Mouse (Mus musculus) CH12.LX (cell line): ENCODE results near the gene Ninj1. TPM values are rescaled to one million over a fixed set of nuclear protein-coding genes. Genes with fewer than 3 reads are reported as not detected.

Experiments
- DNase-seq: peaks from one replicate; pipeline ENCODE4 v3.0.0-alpha.2; 2013; ENCODE audit errors: extremely low read depth
- H3K27ac ChIP-seq: 2 replicates; pipeline ENCODE4 v1.5.1; 2012; ENCODE audit warnings: low read depth, mild to moderate bottlenecking, control low read depth, moderate library complexity; ENCODE audit not compliant: insufficient read depth
- H3K27me3 ChIP-seq: replicated peaks from 2 replicates; pipeline ENCODE3; 2012; ENCODE audit warnings: inconsistent platforms
- H3K36me3 ChIP-seq, 2 experiments: replicated peaks in 1 of 2; 2 replicates each; pipeline versions ENCODE3 to v1.6.1; 2012; ENCODE audit warnings: inconsistent platforms in 1 of 2, low read length in 1 of 2, mild to moderate bottlenecking in 1 of 2, mixed read lengths in 1 of 2, moderate library complexity in 1 of 2; ENCODE audit not compliant: control insufficient read depth in 1 of 2, insufficient read depth in 1 of 2
- H3K4me1 ChIP-seq, 2 experiments: 2 replicates each; pipeline ENCODE4 v1.6.1; 2012; ENCODE audit warnings: inconsistent platforms in 1 of 2, moderate library complexity in 1 of 2; ENCODE audit not compliant: insufficient read depth in 2 of 2, control insufficient read depth in 1 of 2
- H3K4me2 ChIP-seq: 2 replicates; pipeline ENCODE4 v1.6.1; 2012; ENCODE audit warnings: low read depth, mild to moderate bottlenecking, control low read depth; ENCODE audit not compliant: poor library complexity, insufficient read depth, severe bottlenecking
- H3K4me3 ChIP-seq, 3 experiments: fragments of 150-350 bp in 1 of 3; sonication (generic) in 1 of 3; replicated peaks in 1 of 3; 2 replicates each; pipeline versions ENCODE3 to v1.5.1; 2011 to 2012; ENCODE audit warnings: low read depth in 2 of 3, low read length in 2 of 3, mild to moderate bottlenecking in 2 of 3, moderate library complexity in 2 of 3, control low read depth in 1 of 3, improper control_type of control experiment in 1 of 3, inconsistent platforms in 1 of 3, mixed read lengths in 1 of 3; ENCODE audit not compliant: poor library complexity in 1 of 3
- H3K79me2 ChIP-seq: replicated peaks from 2 replicates; pipeline ENCODE4 v1.6.1; 2012; ENCODE audit warnings: mild to moderate bottlenecking, moderate library complexity; ENCODE audit not compliant: control insufficient read depth, poor library complexity, insufficient read depth, severe bottlenecking; ENCODE audit errors: extremely low read depth
- H3K9ac ChIP-seq: 2 replicates; pipeline ENCODE4 v1.6.1; 2012; ENCODE audit warnings: low read depth, mild to moderate bottlenecking, control low read depth, moderate library complexity; ENCODE audit not compliant: insufficient read depth
- H3K9me3 ChIP-seq: replicated peaks from 2 replicates; pipeline ENCODE3; 2012; ENCODE audit warnings: low read length, inconsistent platforms, mixed read lengths
- CHD2 ChIP-seq: IDR thresholded peaks from 2 replicates; pipeline ENCODE4 v1.6.1; 2011; ENCODE audit warnings: low read length, improper control_type of control experiment
- ELF1 ChIP-seq: IDR thresholded peaks from 2 replicates; pipeline ENCODE4 v1.6.1; 2014; ENCODE audit warnings: low read depth, mild to moderate bottlenecking, inconsistent platforms, low read length, improper control_type of control experiment
- GABPA ChIP-seq: IDR thresholded peaks from 2 replicates; pipeline ENCODE4 v1.6.1; 2012; ENCODE audit warnings: low read depth, low read length, improper control_type of control experiment, inconsistent platforms; ENCODE audit not compliant: insufficient replicate concordance
- HCFC1 ChIP-seq: IDR thresholded peaks from 2 replicates; pipeline ENCODE4 v1.6.1; 2012; ENCODE audit warnings: low read depth, mild to moderate bottlenecking, inconsistent platforms, low read length, improper control_type of control experiment
- JUND ChIP-seq: conservative IDR thresholded peaks from 2 replicates; pipeline ENCODE4 v1.6.1; 2011; ENCODE audit warnings: low read depth, low read length, improper control_type of control experiment
- MAZ ChIP-seq: IDR thresholded peaks from 2 replicates; pipeline ENCODE4 v1.6.1; 2012; ENCODE audit warnings: low read depth, mild to moderate bottlenecking, inconsistent platforms, low read length, improper control_type of control experiment, moderate library complexity
- MXI1 ChIP-seq: IDR thresholded peaks from 2 replicates; pipeline ENCODE4 v1.6.1; 2011; ENCODE audit warnings: mild to moderate bottlenecking, low read depth, low read length, improper control_type of control experiment
- MYC ChIP-seq: IDR thresholded peaks from 2 replicates; pipeline ENCODE4 v1.6.1; 2011; ENCODE audit warnings: low read depth, mild to moderate bottlenecking, improper control_type of control experiment, low read length
- PAX5 ChIP-seq: IDR thresholded peaks from 2 replicates; pipeline ENCODE4 v1.6.1; 2012; ENCODE audit warnings: low read length, inconsistent platforms, mixed read lengths
- POLR2AphosphoS2 ChIP-seq: IDR thresholded peaks from 2 replicates; pipeline ENCODE4 v1.6.1; 2011; ENCODE audit warnings: low read depth, low read length, improper control_type of control experiment
- RAD21 ChIP-seq: IDR thresholded peaks from 2 replicates; pipeline ENCODE4 v1.6.1; 2011; ENCODE audit warnings: low read depth, mild to moderate bottlenecking, low read length, improper control_type of control experiment, moderate library complexity
- SIN3A ChIP-seq: IDR thresholded peaks from 2 replicates; pipeline ENCODE4 v1.6.1; 2012; ENCODE audit warnings: low read length, improper control_type of control experiment, inconsistent platforms
- TCF12 ChIP-seq: IDR thresholded peaks from 2 replicates; pipeline ENCODE4 v1.6.1; 2014; ENCODE audit warnings: low read depth, mild to moderate bottlenecking, inconsistent platforms, low read length, improper control_type of control experiment
- UBTF ChIP-seq: IDR thresholded peaks from 2 replicates; pipeline ENCODE4 v1.6.1; 2012; ENCODE audit warnings: low read depth, mild to moderate bottlenecking, inconsistent platforms, low read length, improper control_type of control experiment, moderate library complexity
- USF1 ChIP-seq: IDR thresholded peaks from 2 replicates; pipeline ENCODE4 v1.6.1; 2014; ENCODE audit warnings: low read depth, mild to moderate bottlenecking, inconsistent platforms, low read length, improper control_type of control experiment
- ZMIZ1 ChIP-seq: IDR thresholded peaks from 2 replicates; pipeline ENCODE4 v1.6.1; 2012; ENCODE audit warnings: low read depth, mild to moderate bottlenecking, inconsistent platforms, low read length, improper control_type of control experiment
- dilution Hi-C: fragments of 300-500 bp; cut with MboI; formaldehyde crosslinking; loops from 2 replicates; pipeline ENCODE4 v1.14.3; 2020; ENCODE audit warnings: low sequenced_read_pairs; ENCODE audit not compliant: extremely low pct_unique_long_range_greater_than_20kb, extremely low pct_ligation_motif_present
- in situ Hi-C: fragments of 300-500 bp; cut with MboI; formaldehyde crosslinking; loops from 3 replicates; pipeline ENCODE4 v1.14.3; 2019; ENCODE audit warnings: low sequenced_read_pairs, low pct_ligation_motif_present, low pct_unique_long_range_greater_than_20kb, mixed read lengths
- polyA plus RNA-seq: library from polyadenylated mRNA; unstranded; fragments of >175 nt; gene quantifications from 2 replicates; pipeline ENCODE4 v1.2.1, GENCODE M21; 2012; ENCODE audit warnings: low read depth; ENCODE audit not compliant: insufficient read length
- total RNA-seq, 2 experiments: library from RNA; depleted of rRNA; stranded (reverse); fragments of 300-350 nt in 1 of 2; fragments of >200 nt in 1 of 2; gene quantifications; 2 replicates each; pipeline ENCODE4 v1.2.3; 2012 to 2014

Gene Ninj1
- total and polyA plus RNA-seq, 3 experiments, result 12.7 to 25.2 (median 21.2) TPM

GRCm38 (mm10) chr13:49180274-49180673, 7.0 kb upstream of the Ninj1 start:
- Histone ChIP-seq H3K4me3 (no peak overlapping the region), H3K27ac (no peak overlapping the region), H3K36me3 (no peaks in the 10 kb centered on the region), H3K4me1 (peaks cover 7 to 17% of the 10 kb centered on the region in 2 experiments; a peak in 3 of 4 replicates), H3K9me3 (peaks cover 6% of the 10 kb centered on the region), H3K4me2 (no peak overlapping the region), H3K27me3 (peaks cover 3% of the 10 kb centered on the region), H3K79me2 (no peaks in the 10 kb centered on the region), H3K9ac (no peak overlapping the region)
- TF ChIP-seq USF1, result no peak
- dilution Hi-C loops (no loop called here), in situ Hi-C loops (loop anchor here (25.0 kb wide), 2 partner anchors 318 to 518 kb away; partner anchors contain the start of genes Barx1 and Phf2)
- no peak for DNase-seq

- dilution Hi-C loops, result no loop called here
- Histone ChIP-seq H3K27me3 (peaks cover 3% of the 10 kb centered on the region), H3K27ac (no peak overlapping the region), H3K9me3 (peaks cover 6% of the 10 kb centered on the region), H3K4me3 (no peak overlapping the region), H3K9ac (no peak overlapping the region), H3K79me2 (no peaks in the 10 kb centered on the region)
- DNase-seq, result no peak
- in situ Hi-C loops, result loop anchor here (25.0 kb wide), 2 partner anchors 318 to 518 kb away; partner anchors contain the start of genes Barx1 and Phf2
- no peak for TF ChIP-seq UBTF
- no peak for TF ChIP-seq ZMIZ1
- TF ChIP-seq RAD21, result no peak
- no peak for TF ChIP-seq CHD2
- no peak for TF ChIP-seq SIN3A
- TF ChIP-seq POLR2AphosphoS2, result no peak
- no peak for TF ChIP-seq HCFC1
- no peak for TF ChIP-seq MXI1
- TF ChIP-seq, all 38 proteins: peak for 0
- Histone ChIP-seq H3K4me2 (no peak overlapping the region), H3K4me1 (peaks cover 4 to 17% of the 10 kb centered on the region in 2 experiments; a peak in 3 of 4 replicates), H3K36me3 (no peaks in the 10 kb centered on the region)
Measured at GRCm38 (mm10) chr13:49180691-49181090, 6.6 kb upstream of the Ninj1 start.

- Histone ChIP-seq H3K27ac (no peak overlapping the region), H3K4me2 (no peak overlapping the region), H3K9me3 (peaks cover 6% of the 10 kb centered on the region), H3K36me3 (no peaks in the 10 kb centered on the region), H3K4me1 (peaks cover 6 to 19% of the 10 kb centered on the region in 2 experiments; a peak in 3 of 4 replicates), H3K9ac (no peak overlapping the region), H3K27me3 (peaks cover 3% of the 10 kb centered on the region), H3K79me2 (no peaks in the 10 kb centered on the region), H3K4me3 (no peak overlapping the region)
- dilution Hi-C loops, result no loop called here
- DNase-seq, result no peak
- TF ChIP-seq TCF12 (peak; percentile 8; the same call in 1 of the 2 replicates), ELF1 (no peak), GABPA (no peak), JUND (no peak), PAX5 (no peak), HCFC1 (no peak), MAZ (no peak), MYC (no peak)
- in situ Hi-C loops, result loop anchor here (25.0 kb wide), 2 partner anchors 319 to 519 kb away; partner anchors contain the start of genes Barx1 and Phf2
Measured at GRCm38 (mm10) chr13:49181411-49181984, 5.8 kb upstream of the Ninj1 start.
